In genomic region chr16:38482780-38483562, GRCm38 (mm10) we compare ENCODE assay signal across 9 mouse cellular contexts. TPM values are rescaled to one million over a fixed set of nuclear protein-coding genes. Genes with fewer than 3 reads are reported as not detected.
DNase-seq lines count a peak whose midpoint lies in the region; ATAC-seq and TF ChIP-seq lines count a peak whose summit lies in the region.
"Had no signal": no experiment of that assay in that cellular context is flagged by ENCODE, and none has a peak within 500 bp of the region (broad histone marks: within the 10 kb centered on the region; RNA-seq: fewer than 3 reads in every experiment).

No protein-coding gene starts in this region.

- H3K36me3 ChIP-seq in heart, embryonic 11.5 days (ENCODE audit: control insufficient read depth, insufficient read depth, low read length), result no peaks in the 10 kb centered on the region
- no peaks in the 10 kb centered on the region for H3K36me3 ChIP-seq in kidney, embryonic 16.5 days (ENCODE audit: insufficient read depth, low read length)

- H3K9ac ChIP-seq in heart, embryonic 11.5 days (ENCODE audit: low read depth, low read length), result no peak overlapping the region
- peak overlapping the region; percentile 26 for H3K9ac ChIP-seq in kidney, embryonic 16.5 days (replicated peaks; ENCODE audit: low read length)

- H3K4me2 ChIP-seq in heart, embryonic 11.5 days, result peak overlapping the region; percentile 79
- H3K4me2 ChIP-seq in kidney, embryonic 16.5 days (replicated peaks; ENCODE audit: low read depth, low read length), result peak overlapping the region; percentile 61

- TF ChIP-seq CTCF in cortical plate, adult 2 months (IDR thresholded peaks at IDR 0.05; ENCODE audit: extremely low read depth, insufficient read depth, low read length), result peak; percentile 34; the same call in 1 of the 2 replicates

- WGBS in heart, embryonic 11.5 days (ENCODE audit: insufficient replicate concordance), result 13% methylated on average over 32 of the region's 32 CpGs
- 18% methylated on average over 32 of the region's 32 CpGs for WGBS in kidney, embryonic 16.5 days

- ATAC-seq in heart, embryonic 11.5 days (replicated peaks; ENCODE audit: insufficient number of reproducible peaks, low FRiP score, low TSS enrichment), result no peak
- peak; percentile 27; the same call in 1 of the 2 replicates for ATAC-seq in kidney, embryonic 16.5 days (ENCODE audit: low FRiP score, low TSS enrichment)

- H3K4me1 ChIP-seq in cortical plate, adult 2 months (ENCODE audit: control insufficient read depth, insufficient read depth, low read length), result no peaks in the 10 kb centered on the region
- 0 out of 2 replicates have a peak, but pooled peaks cover 5% of the 10 kb centered on the region for H3K4me1 ChIP-seq in heart, embryonic 11.5 days (ENCODE audit: control insufficient read depth, insufficient read depth, low read length)
- peaks cover 9% of the 10 kb centered on the region; the same call in 1 of the 2 replicates for H3K4me1 ChIP-seq in kidney, embryonic 16.5 days (ENCODE audit: insufficient read depth, low read length)

- no peak overlapping the region for H3K4me3 ChIP-seq in cortical plate, adult 2 months (ENCODE audit: insufficient read depth, low read length)
- peak overlapping the region; percentile 43 for H3K4me3 ChIP-seq in heart, embryonic 11.5 days (ENCODE audit: low read depth, low read length)
- H3K4me3 ChIP-seq in kidney, embryonic 16.5 days (ENCODE audit: low read length), result peak overlapping the region; percentile 38
- H3K4me3 ChIP-seq: erythroblast, embryonic 14.5 days had no signal

- DNase-seq in urinary bladder, postnatal 25 days (ENCODE audit: low spot score), result peak; percentile 32
- DNase-seq in urinary bladder, postnatal 10 days (ENCODE audit: low spot score), result no peak
- DNase-seq in lung, postnatal 14 days, result peak; percentile 61
- peak; percentile 18 for DNase-seq in skeletal muscle tissue, adult 2 months (ENCODE audit: low read depth, low spot score)
- DNase-seq in layer of hippocampus, adult 18-20 months (ENCODE audit: low spot score in 2 of 2), result no peak

- H3K27ac ChIP-seq in cortical plate, adult 2 months (ENCODE audit: insufficient read depth, low read length), result no peak overlapping the region
- no peak overlapping the region for H3K27ac ChIP-seq in heart, embryonic 11.5 days (ENCODE audit: low read depth, low read length)
- H3K27ac ChIP-seq in kidney, embryonic 16.5 days (ENCODE audit: low read length), result no peak overlapping the region

- H3K27me3 ChIP-seq in heart, embryonic 11.5 days (ENCODE audit: control insufficient read depth, insufficient read depth, low read length), result peaks cover 11% of the 10 kb centered on the region
- peaks cover 16% of the 10 kb centered on the region for H3K27me3 ChIP-seq in kidney, embryonic 16.5 days (ENCODE audit: insufficient read depth, low read length)

- no peak for TF ChIP-seq POLR2A in cortical plate, adult 2 months (IDR thresholded peaks at IDR 0.05; ENCODE audit: extremely low read depth, insufficient read depth, low read length)

- H3K9me3 ChIP-seq in heart, embryonic 11.5 days (replicated peaks; ENCODE audit: control insufficient read depth, low read length), result no peaks in the 10 kb centered on the region
- no peaks in the 10 kb centered on the region for H3K9me3 ChIP-seq in kidney, embryonic 16.5 days (ENCODE audit: low read length)

RNA-seq across cellular contexts. Expression of gene Cd80, which starts 27.6 kb away (rescaled TPM):
- 0.61 and 0.79 TPM in 2 replicates for polyA plus RNA-seq in cortical plate, adult 2 months (2012; rRNA removed)
- polyA plus RNA-seq in heart, embryonic 11.5 days (2014; fragmentation: Nextera tagmentation; extraction: Ambion mirVana), result 0.66 and 0.80 TPM in 2 replicates
- 0.32 and 0.41 TPM in 2 replicates for polyA plus RNA-seq in kidney, embryonic 16.5 days (2015; fragmentation: Nextera tagmentation; extraction: Ambion mirVana)
- under 1 TPM; 0.46 to 0.50 TPM for total RNA-seq in layer of hippocampus, adult 18-20 months (2021)
- polyA plus RNA-seq: erythroblast, embryonic 14.5 days had no signal

RNA-seq across cellular contexts. Expression of gene Adprh, which starts 30.5 kb away (rescaled TPM):
- polyA plus RNA-seq in cortical plate, adult 2 months (2012; rRNA removed), result 61.2 and 61.3 TPM in 2 replicates
- 99.7 and 101 TPM in 2 replicates for polyA plus RNA-seq in heart, embryonic 11.5 days (2014; fragmentation: Nextera tagmentation; extraction: Ambion mirVana)
- polyA plus RNA-seq in kidney, embryonic 16.5 days (2015; fragmentation: Nextera tagmentation; extraction: Ambion mirVana), result 94.3 and 102 TPM in 2 replicates
- 10 to 100 TPM; 57.1 to 57.6 TPM for total RNA-seq in layer of hippocampus, adult 18-20 months (2021)

RNA-seq across cellular contexts. Expression of gene Timmdc1, which starts 39.5 kb away (rescaled TPM):
- 16.2 and 16.8 TPM in 2 replicates for polyA plus RNA-seq in cortical plate, adult 2 months (2012; rRNA removed)
- polyA plus RNA-seq in heart, embryonic 11.5 days (2014; fragmentation: Nextera tagmentation; extraction: Ambion mirVana), result 33.3 and 33.6 TPM in 2 replicates
- polyA plus RNA-seq in kidney, embryonic 16.5 days (2015; fragmentation: Nextera tagmentation; extraction: Ambion mirVana), result 29.7 and 34.4 TPM in 2 replicates
- 10 to 100 TPM; 29.1 to 29.5 TPM for total RNA-seq in layer of hippocampus, adult 18-20 months (2021)

RNA-seq across cellular contexts. Expression of gene Pla1a, which starts 50.0 kb away (rescaled TPM):
- polyA plus RNA-seq in cortical plate, adult 2 months (2012; rRNA removed), result 2.2 and 2.3 TPM in 2 replicates
- 0.25 and 0.43 TPM in 2 replicates for polyA plus RNA-seq in heart, embryonic 11.5 days (2014; fragmentation: Nextera tagmentation; extraction: Ambion mirVana)
- 9.4 and 10.0 TPM in 2 replicates for polyA plus RNA-seq in kidney, embryonic 16.5 days (2015; fragmentation: Nextera tagmentation; extraction: Ambion mirVana)
- 1 to 10 TPM in 1 of 2 experiments, under 1 TPM in 1; 0.61 to 1.1 TPM for total RNA-seq in layer of hippocampus, adult 18-20 months (2021)
- polyA plus RNA-seq: erythroblast, embryonic 14.5 days had no signal

Comparison
In these comparisons a context has a peak if more than half of its experiments do, and no peak if none do; other contexts are left out.
1. DNase-seq: peak in urinary bladder, postnatal 25 days (single experiment), lung, postnatal 14 days (single experiment) and skeletal muscle tissue, adult 2 months (single experiment); none in urinary bladder, postnatal 10 days (single experiment) and layer of hippocampus, adult 18-20 months (0 of 2).